Mouse (Mus musculus) layer of hippocampus, postnatal 25 days (tissue): ENCODE measurements at regions not wholly inside any gene's neighbourhood (a gene's known extent, or its start where the extent isn't known, plus 50 kb on each side); places are given as distances from the start of the nearest gene placed in this dataset.

Source experiments
- DNase-seq, 2 experiments: peaks; one replicate each; pipeline ENCODE4 v3.0.0; 2022; ENCODE audit warnings: mixed read lengths in 2 of 2, low spot score in 1 of 2; ENCODE audit errors: extremely low spot score in 1 of 2

GRCm38 (mm10) chr9:61167097-61167842 lies 204.9 kb upstream of the Tle3 start:
- DNase-seq: no peak

GRCm38 (mm10) chr9:61168931-61169330 lies 203.2 kb upstream of the Tle3 start:
- DNase-seq: no peak

- no peak for DNase-seq
Observed at GRCm38 (mm10) chr9:61169506-61170090, 202.6 kb upstream of the Tle3 start.

GRCm38 (mm10) chr9:61170921-61171320 lies 201.2 kb upstream of the Tle3 start:
- no peak for DNase-seq

DNA sequence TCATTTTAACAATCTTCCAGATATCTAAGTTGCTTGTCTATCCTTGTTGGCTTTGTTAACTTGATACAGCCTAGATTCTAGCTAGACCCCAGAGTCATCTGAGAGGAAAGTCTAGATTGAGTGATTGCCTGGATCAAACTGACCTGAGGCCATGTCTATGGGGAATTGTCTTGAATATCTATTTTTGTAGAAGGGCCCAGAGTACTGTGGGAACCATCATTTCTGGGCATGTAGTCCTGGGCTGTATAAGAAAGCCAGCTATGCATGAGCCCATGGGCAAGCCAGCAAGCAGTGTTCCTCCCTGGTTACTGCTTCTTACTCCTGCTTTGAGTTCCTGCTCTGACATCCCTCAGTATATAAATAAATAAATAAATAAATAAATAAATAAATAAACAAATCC lies 199.7 kb upstream of the Tle3 start:
- DNase-seq: no peak

DNA sequence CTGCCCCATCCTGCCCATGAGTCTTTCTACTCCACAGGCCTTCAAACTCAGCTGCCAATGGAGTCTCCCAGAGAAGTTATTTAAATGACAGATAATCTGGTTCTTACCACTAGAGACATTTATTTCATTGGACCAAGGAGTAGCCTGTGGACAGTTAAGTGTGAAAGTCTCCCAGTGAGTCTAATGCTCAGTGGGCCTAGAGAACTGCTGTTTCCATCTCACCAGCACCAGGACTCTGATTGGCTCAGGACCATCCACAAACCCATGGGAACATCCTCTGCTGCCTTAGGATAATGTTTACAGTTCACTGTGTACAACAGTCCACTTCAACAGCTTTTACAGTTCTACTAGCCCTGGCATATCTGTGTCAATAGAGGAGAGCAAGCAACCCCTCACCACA lies 198.6 kb upstream of the Tle3 start:
- DNase-seq: no peak

DNA sequence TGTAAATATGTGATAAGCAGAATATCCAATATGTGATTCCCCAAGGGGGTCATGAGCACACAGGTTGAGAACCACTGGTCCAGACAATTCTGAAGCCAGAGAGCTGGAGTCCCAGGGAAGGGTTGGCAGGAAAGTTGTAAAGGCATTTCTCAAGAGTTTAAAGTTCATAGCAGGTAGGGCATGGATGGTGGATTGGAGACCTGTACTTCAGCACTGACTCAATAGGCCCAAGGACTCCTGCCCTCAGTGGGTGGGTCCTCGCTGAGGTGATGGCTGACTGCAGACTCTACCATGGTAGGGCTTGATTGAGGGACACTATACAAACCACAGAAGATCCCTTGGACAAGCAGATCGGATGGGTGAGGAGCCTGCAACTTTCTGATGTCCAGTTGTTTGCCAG lies 196.8 kb upstream of the Tle3 start:
- no peak for DNase-seq

DNA sequence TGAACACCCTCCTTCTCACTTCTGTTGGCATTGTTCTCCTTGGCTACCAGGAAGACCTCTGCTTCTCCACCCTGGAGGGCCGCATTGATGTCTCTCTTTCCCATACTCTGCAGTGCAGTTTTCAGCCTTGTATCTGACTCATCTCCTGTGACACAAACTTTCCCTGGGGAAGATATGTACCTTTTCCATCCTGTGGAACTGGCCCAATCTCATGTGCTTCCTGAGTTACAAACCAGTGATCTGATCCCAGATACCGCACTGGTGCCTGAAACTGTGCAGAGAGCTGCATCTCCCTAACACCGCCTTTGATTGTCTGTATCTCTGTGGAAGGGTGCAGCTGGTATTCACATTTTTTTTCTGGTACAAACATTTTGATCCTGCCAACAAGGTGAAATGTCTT lies 195.3 kb upstream of the Tle3 start:
- no peak for DNase-seq

- no peak for DNase-seq
Observed at GRCm38 (mm10) chr9:61186541-61187420, 185.4 kb upstream of the Tle3 start.

- no peak for DNase-seq
Observed at GRCm38 (mm10) chr9:61187713-61188399, 184.3 kb upstream of the Tle3 start.

DNA sequence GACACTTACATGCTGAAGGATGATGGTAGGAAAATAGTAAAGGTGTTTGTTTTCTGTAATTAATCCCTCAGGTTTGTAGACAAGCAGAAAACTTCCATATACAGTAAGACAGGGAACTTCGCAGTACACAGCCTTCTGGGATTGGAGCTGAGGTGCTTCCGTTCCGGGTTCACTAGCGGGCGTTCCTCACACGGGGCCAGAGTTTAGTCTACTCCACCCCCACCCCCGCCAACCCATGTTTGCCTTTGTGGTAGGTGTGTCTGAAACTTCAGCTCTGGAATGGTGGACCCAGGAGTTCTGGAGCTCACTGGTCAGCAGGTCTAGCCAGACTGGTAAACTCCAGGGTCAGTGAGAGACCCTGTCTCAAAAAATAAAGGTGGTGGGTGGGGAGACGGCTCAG lies 182.9 kb upstream of the Tle3 start:
- no peak for DNase-seq

GRCm38 (mm10) chr9:61199077-61199753 lies 173.0 kb upstream of the Tle3 start:
- no peak for DNase-seq

DNA sequence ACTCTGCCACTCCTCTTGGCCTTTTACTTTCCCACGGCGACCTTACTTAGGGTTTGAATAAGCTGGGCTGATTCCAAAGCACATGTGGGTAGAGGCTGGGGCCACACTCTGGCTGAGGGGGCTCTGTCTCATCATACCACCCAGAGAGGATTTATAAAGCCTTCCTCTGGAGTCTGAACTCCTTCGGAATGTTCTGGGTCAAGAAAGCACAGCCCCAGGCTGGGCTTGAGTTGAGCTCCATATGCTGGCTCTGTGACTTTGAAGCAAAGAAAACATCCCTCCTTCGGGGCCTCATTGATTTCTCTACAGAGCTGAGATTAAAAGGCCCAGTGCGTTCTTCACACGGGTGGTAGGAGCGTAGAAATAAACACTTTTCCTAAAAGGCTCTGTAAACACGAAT lies 172.3 kb upstream of the Tle3 start:
- no peak for DNase-seq

GRCm38 (mm10) chr9:61200295-61200955 lies 171.7 kb upstream of the Tle3 start:
- no peak for DNase-seq

DNA sequence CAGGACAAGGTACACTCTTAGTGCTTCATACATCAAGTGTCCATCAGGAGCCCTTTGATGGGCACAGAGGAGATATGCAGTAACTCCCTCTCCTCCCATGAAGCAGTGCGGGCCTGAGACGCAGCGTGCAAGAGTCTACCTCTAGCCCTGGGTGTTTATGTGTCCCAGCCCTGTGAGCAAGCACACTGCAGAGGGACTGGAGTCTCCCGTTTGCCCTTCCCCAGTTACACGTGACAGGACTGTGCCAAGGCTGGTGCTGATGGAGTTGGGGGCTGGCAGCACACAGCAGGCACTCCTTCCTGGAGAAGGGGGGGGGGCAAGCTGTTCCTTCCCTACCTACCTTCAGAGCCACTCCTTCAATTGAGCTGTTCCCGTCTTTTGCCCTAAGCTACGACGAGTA lies 167.1 kb upstream of the Tle3 start:
- no peak for DNase-seq

DNA sequence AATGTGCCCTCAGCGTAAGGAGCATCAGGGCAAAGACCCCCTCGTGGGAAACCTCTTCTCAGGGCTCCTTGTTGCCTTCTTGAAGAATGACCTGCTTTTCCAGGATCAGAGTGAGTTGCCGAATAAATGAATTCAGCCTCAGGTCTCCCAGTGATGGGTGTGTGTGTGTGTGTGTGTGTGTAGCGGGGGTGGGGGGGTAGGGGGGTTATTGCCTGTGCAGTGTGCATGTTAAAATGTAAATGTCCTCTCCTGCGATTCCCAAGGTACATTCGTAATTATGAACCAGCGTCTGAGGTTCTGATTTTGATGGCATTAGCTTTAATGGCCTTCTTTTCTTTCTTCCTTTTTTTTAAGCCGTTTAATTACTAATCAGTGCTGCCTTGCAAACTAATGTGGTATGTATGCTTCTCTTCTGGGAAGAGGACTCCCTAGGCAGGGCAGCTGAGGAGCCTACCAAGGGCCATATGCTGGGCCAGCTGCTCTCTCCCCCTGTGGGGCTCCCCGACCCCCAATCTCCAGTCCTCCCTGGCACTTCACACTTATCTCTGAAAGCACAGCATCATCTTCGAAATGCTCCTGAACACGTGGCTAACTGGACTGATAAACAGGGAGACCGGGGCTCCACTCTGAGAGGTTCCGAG lies 165.3 kb upstream of the Tle3 start:
- DNase-seq: no peak

GRCm38 (mm10) chr9:61207423-61208150 lies 164.6 kb upstream of the Tle3 start:
- no peak for DNase-seq

- no peak for DNase-seq
Observed at GRCm38 (mm10) chr9:61211627-61212026, 160.5 kb upstream of the Tle3 start.

- DNase-seq: no peak
Observed at GRCm38 (mm10) chr9:61214943-61215342, 157.2 kb upstream of the Tle3 start.
